Mouse (Mus musculus) ovary, adult 18-20 months (tissue): Measurements from ENCODE around the gene Nipal1.

ENCODE experiments used
- DNase-seq: peaks from one replicate; pipeline ENCODE4 v3.0.0; 2022; ENCODE audit warnings: low spot score, mixed read lengths

Nipal1 gene

DNA sequence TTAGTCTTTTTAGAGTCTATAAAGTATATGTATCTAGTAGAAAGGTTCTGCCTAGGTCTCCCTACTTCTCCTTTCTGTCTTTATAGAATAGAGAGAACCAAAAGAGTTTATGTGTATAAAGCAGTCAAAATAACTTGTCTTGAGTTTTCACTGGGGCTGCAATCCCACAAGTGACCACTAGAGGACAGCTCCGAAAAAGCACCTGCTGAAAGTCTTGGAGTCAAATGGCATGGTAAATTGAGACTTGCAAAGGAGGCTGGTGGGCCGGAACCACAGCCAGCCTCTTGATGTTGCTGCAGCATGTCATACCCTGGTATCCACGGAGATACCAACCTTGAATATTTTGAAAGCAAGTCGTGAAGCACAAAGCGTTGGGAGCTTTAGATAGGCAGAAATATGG is 17.7 kb downstream of the Nipal1 start:
- no peak for DNase-seq

DNA sequence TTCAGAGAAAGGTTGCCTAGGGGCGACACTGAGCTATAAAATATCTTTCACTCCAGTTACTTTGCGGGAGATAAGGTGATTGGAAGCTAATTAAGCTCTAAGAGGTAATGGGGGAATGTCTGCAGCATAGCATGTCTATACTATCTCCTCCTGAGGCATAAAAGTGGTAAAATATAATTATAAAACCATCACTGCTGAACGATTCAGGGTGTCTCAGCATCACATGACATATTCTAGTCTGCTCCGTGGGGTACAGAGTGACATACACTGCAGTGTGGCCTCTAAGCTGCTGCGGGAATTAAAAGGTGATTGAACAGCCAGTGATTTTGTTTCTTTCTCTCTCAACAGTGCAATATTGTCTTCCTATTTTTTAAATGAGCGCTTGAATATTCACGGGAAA is 18.8 kb downstream of the Nipal1 start:
- DNase-seq = no peak

DNA sequence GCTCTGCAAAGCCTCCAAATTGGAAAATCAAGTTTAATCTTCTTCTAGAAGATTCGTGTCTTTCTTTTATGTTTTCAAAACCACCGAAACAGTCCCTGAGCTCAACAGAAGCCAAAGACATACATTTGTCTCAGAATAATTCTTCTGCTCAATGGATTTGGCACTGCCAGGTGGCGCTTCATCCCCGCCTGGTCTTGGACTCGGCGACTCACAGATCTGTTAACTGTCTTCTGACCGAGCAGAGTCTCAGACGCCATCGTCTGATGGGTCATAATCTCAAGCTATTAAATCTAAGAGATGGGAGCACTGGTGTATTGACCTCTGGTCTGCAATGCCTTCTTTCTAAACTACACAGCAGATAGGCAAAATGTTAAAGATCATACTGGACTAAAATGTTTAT is 20.8 kb downstream of the Nipal1 start:
- no peak for DNase-seq

DNA sequence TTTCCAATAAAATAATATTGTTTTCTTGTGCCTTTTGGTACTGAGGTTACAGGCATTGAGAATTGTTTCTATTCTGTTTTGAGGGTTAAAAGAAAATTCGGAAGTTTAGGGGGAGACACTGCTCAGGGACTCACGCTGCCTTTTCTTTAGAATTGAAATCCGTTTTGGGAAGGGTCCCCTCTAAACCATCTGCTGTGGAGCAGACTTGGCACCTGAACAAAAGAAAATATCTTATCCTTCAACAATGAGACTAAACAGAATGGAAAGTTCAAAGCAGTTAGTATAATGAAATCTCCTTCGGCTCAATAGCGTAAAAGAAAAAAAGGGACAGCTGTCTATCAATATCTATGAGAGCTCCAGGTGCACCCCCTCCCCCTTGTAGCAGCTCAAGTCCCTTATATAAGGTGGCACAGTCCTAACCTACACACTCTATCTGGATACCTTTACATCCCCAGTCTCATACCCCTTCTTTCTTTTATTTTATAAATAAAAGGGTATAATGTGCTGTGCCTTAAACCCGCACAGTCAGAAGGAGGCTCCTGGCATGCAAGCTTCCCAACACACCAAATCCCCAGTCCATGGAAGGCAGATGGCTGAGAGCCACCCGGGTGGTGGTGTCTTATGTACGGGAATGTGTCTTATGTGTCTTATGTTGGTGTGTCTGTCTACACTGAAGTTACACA is 23.6 kb downstream of the Nipal1 start:
- no peak for DNase-seq

DNA sequence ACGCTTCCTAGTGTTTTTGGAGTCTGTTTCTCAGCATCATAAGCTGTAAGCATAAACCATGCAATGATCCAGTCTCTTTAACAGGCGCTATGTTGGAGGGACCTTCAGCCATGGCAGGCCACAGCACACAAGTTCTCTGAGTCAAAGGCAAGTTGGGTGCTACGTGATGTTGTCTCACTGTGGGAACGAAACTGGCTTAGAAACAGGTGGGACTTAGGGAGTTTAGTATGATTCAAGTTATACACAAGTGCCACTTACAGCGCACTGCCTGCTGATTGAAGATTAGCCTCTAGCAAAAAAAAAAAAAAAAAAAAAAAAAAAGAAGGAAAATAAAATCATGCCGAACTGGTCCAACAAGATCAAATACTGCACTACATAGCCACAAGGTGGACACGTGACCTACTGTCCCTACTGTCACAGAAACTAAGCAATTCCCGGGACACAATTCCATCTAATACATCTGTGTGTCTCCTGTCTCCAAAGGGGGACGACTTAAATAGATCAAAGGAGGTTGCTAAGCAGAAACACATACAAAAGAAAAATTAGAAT is 27.5 kb downstream of the Nipal1 start:
- DNase-seq = no peak

DNA sequence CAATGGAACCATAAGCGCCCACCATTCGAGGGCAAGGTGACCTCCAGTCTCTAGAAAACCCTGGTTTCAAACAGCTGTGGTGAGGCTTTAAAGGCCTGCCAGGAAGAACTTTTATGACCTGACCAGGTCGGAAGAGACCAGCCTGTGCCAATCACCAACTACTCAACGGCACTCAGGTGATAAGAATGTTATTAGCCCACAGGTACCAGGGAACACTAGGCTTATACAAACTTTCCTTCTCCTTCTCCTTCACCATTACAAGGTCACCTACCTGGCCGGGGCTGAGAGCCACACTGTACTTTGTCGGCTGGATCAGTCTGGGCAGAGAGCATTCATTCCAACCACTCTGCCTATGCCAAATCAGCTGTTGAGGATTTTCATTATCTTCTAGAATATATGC is 33.9 kb downstream of the Nipal1 start:
- DNase-seq = no peak

DNA sequence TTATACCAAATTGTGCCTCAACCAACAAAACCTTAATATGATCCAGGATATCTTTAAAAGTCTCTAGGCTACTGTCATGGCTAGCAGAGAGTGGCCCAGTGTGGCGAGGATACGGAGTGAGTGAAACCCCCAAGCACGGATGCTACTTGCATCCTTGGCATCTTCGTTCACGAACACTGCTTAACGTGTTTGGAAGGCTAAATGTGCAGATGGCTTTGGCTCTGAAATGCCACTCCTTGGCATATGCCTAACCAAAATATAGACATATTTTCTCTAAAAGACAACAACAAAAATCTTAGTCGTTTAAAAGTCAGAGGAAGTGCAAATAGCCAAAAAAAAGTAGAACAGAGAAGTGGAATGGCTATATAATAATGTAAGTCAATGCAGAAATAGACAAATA is 42.0 kb downstream of the Nipal1 start:
- no peak for DNase-seq

DNA sequence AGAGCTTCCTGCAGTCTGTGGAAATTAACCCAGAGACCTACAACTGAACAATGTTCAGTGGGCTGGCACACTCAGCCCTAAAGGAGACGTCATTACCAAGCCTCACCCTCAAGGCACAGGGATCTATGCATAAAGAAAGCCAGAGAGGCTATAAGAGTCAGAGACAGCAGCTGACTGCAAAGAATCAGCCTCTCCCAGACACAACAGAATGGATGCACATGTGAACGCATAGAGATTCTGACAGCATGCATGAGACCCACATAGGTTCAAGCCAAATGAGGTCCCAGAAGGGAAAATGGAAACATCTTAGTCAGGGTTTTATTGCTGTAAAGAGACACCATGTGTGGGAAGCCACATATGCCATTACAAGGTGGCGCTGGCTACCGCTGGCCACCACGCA is 42.9 kb downstream of the Nipal1 start:
- DNase-seq = no peak

DNA sequence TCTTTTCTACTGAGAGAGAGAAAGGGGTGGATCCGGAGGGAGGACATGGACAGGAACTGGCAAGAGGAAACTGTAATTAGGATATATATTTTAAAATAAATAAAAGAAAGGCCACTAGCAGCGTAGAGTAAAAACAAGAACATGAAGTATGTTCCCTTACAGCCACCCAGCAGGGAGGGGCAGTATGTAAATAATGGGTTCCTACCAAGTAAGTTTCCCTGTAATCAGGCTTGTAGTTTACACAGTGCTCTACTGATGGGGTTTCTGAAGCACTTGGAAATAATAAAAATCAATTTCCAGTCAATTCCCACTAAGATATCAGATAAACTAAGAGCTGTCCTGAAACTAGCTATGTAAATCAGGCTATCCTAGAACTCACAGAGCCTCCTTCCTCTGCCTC is 47.1 kb downstream of the Nipal1 start:
- no peak for DNase-seq

DNA sequence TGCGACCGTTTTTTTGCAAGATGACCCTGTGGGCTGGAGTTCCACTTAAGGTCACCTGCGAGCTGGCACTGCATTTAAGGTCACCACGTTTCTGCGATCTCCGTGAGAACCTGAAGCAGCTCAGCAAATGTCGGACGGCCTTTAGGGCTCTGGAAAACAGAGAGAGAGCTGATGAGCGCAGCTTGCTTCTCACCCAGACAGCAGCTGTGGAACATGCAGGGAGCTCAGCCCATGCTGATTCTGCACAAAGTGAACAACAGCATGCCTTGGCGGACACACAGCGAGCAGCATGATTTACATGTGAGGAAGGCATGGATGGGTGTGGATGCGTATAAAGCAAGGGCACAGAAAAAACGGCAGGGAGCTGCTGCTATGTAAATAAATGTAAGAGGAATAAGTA is 48.9 kb downstream of the Nipal1 start:
- peak; percentile 2 for DNase-seq

DNA sequence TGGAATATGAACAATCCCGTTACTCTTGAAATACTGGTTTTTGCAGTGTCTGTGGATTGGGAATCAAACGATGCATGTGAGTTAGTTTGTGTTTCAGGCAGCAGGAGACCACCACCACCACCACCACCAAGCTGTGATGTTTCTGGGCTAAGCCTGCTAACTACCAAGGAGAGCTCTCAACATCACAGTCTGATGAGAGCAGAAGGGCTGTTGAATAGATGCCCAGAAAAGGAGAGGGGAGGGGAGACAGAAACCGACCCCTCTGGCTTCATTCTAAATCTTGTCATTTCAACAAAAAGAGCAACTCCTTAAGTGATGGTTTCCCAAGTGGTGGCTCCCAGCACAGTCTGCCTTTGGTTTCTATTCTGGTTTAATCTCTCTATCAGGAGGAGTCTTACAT is 50.7 kb downstream of the Nipal1 start:
- no peak for DNase-seq

DNA sequence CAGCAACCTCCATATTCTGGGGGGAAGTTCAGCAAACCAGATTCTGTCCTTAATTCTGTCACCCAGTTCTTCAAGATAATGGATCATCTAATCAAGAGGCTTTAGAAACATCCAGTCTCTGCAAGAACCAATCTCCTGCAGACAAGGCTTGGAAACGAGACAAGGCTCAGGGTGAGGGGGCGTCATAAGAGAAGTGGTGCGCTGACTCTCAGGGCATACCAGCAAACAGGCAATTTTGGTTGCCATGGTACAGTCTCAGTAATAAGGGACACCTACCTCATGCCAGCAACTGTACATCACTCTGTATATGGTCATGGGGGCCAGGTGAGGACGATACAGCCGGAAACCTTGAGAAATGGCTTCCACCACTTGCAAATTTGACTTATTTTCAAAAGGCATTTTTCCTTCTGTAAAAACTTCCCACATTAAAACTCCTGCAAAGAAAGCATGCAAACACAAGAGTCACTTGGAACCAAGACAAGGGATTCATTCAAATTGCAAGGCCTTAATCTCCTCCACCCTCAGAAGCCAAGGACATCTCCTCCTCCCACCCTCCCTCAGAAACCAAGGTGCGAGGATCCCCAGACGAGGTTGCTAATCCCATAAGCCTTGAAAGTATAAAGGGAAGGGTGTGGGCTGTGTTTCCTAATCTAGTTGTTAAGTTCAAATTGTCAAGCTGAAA is 51.4 kb downstream of the Nipal1 start:
- peak; percentile 30 for DNase-seq

DNA sequence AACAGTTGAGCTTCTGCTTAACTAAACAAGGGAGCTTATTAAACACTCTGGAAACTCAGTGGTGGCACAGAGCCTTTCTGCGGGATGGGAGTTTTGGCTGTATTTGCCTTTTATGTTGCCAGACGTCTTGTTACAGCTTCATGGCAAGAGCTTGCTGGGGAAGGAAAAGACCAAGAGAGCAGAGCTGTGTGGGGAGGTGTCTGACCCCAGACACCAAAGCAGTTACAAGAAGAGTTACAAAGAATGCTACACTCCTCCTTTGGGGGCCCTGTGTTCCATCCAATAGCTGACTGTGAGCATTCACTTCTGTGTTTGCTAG is 51.9 kb downstream of the Nipal1 start:
- peak; percentile 3 for DNase-seq

DNA sequence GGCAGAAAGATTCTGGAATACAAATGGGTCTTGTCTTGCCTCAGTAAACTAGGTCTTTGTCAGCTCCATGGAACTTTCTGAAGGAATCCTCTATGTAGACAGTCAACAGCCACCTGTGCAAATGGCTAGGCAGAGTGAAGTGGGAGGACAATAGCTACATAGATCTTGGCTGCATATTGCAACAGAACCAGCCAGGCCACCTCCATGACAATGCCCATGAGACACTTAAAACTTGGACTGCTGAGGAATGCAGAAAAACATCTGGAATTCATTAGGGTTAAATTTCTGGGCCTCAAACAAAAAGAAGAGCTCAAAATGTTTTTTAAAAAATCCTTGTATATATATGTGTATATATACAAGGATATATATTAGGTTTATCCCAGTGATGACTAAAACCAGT is 54.6 kb downstream of the Nipal1 start:
- no peak for DNase-seq

DNA sequence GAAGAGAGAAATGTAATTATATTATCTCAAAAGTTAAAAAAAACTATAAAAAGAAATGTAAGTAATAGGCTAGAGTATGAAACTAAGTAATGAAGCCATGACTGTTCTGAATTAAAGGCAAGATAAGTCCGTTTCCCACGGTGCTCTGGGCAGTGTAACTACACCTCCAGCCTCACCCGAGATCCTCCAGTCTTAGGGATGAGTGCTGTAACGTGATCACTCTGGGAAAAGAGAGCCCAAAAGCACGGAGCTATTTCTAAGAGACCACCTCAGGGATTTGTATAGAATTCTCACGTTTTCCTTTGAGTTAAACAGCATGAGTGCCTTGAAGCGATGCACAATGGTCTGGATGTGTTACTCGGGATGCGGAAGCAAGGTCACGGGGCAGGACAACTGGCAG is 58.5 kb downstream of the Nipal1 start:
- DNase-seq = no peak

DNA sequence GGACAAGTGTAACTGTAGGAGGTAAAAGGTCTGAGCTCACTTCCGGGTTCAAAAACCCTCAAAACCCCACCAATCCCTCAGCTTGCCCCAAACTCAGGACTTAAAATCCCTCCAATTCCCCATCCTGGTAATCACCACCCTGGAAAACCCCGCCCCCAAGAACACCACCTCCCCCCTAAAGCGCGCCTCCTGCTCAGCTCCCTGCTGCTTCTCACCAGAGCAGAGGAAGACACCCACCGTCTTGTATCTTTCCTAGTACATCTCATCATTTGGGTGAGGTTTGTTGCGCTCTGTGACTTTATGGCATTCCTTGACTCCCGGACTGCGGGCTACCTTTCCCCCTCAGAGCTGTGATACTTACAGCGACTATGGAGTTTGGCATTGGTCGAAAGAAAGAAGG is 59.1 kb downstream of the Nipal1 start:
- no peak for DNase-seq

DNA sequence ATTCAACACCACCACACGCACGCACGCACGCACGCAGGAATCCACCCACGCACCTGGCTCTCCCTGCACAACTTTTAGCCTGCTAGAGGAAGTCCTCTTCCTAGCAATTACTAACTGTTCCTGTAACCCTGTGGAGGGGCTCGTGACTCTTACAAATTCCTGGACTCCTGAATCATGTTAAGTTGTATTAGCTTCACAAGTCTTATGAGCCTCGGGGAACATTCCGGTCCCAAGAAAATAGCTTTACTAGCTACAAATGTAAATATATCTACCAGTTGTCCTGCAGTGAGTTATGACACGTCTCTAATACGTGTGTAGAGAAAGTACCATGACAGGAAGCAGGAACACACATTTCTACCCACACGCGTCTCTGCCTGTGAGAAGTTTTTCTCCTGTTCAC is 61.9 kb downstream of the Nipal1 start:
- DNase-seq = no peak

DNA sequence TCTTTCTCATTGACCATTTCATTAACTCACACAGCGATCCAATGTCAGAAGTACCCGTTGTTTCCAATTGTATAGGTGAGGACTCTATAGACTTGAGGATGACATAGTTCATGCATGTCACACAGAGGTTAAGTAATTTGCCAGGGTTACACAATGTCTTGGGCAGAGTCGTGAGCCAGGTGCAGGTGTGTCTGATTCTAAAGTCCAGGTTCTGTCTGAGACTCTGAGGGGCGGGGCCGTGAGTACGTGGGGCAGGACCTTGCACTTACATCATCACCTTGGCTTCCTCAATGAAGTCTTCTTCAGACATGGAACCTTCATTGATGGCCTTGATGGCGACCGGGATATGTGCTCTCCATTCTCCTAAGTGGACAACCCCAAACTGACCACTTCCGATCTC is 62.4 kb downstream of the Nipal1 start:
- DNase-seq = no peak

DNA sequence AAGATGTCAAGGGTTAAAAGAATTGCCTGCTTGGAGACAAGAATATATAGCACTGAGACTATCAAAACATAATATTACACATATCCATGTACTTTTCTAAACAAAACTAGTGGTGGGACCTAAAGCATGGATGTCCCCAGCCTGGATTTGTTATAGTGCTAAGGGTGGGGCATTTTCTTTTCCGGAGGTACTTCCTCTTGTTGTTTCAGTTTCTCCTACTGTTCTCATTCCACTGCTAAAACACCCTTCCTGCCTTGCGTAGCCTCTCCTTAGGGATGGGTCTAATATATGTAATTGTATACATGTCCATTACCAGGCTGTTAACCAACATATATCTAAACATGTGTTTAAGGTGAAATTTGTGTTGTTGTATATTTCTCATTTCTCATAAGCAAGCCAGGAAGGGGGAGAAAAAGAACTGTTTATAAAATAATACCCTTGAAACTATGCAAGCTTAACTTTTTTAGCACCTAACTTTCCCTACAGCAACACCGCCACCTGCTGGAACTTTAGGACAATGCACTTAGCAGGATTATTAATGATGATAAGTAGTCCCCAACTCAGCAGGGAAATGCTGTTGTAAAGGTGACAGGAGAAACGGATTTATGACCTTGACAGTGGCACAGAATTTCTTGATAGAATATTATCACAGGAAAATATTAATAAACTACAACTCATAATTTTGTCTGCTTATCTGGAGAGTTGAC is 63.1 kb downstream of the Nipal1 start:
- no peak for DNase-seq

DNA sequence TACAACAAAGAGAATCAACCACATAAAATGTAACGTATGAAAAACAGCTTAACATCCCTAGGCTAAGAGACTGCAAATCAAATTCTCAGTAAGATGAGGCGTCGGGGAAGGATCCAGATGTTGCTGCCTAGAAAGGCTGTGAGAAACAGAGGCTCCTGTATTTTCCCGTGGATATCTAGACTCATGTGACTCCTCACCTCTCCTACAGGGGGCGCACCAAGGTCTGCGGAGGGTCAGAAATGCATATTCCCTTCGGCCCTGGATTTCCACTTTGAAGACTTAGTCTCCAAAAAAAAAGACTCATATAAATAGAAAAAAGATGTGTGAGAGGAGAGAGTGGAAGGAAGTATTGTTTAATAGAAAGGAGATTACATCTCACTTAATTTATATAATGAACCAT is 73.0 kb downstream of the Nipal1 start:
- no peak for DNase-seq
